Mouse (Mus musculus) brain, embryonic 14.5 days (tissue): ENCODE results near the gene Lin9.

Experiments used
- CTCF ChIP-seq: fragments of 200-500 bp; IDR thresholded peaks from 2 replicates; pipeline ENCODE4 v1.5.1; 2012; ENCODE audit warnings: inconsistent platforms, mild to moderate bottlenecking, moderate library complexity, borderline replicate concordance; ENCODE audit not compliant: insufficient read depth, insufficient read length; ENCODE audit errors: extremely low read depth
- POLR2A ChIP-seq: fragments of 200-500 bp; IDR thresholded peaks from 2 replicates; pipeline ENCODE4 v1.6.1; 2012; ENCODE audit warnings: mild to moderate bottlenecking, inconsistent platforms, borderline replicate concordance; ENCODE audit not compliant: poor library complexity, insufficient read depth, insufficient read length, severe bottlenecking; ENCODE audit errors: extremely low read depth

DNA sequence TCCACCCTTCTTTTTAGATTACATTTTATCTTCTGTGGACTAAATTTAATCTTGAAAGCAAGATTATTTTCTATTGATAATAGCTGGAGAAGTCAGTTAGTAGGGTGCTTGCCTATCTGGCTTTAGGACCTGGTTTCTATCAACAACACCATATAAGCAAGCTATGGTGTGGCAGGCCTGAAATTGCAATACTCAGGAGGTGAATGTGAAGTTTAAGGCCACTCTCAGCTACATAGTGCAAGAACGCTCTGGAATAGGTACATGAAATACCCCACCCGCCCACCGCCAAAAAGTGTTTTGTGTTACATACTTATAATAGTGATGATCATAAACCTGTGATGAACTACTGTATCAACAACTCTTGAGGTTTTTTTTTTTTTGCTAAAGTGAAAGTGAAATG is 88.3 kb downstream of the Lin9 start:
- TF ChIP-seq CTCF (no peak), POLR2A (no peak)
